Mouse (Mus musculus): ENCODE data around the gene Fam227a. TPM values are rescaled to one million over a fixed set of nuclear protein-coding genes. Genes with fewer than 3 reads are reported as not detected.
A peak's percentile ranks its signal among the peaks of the same experiment; 100 is the strongest.

Fam227a gene
- polyA plus RNA-seq, 1 experiment from 2014 or later: 0.87 TPM

DNA sequence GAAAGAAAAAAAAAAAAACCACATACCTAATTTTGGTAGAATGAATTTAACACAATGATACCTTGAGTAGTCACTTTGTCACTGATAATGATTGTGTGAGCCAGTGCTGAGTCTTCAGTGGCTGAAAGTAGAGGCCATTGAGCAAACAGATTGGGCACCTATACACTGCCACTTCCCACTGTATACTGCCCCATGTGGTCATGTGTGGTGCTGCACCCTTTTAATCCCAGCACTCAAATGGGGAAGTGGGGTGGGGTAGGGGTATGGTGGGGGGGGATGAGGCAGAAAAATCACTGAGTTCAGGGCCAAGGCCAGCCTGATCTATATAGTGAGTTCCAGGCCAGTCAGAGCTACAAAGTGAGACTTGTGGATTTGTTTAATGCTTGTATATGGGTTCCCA is 8.2 kb downstream of the Fam227a start:
- Histone ChIP-seq H3K4me1 (ENCODE audit: control insufficient read depth, insufficient read depth, low read length) (no peaks in the 10 kb centered on the region), H3K4me2 (no peak overlapping the region), H3K27me3 (ENCODE audit: control insufficient read depth, insufficient read depth, low read length) (no peaks in the 10 kb centered on the region), H3K27ac (ENCODE audit: low read depth, low read length) (no peak overlapping the region), H3K4me3 (ENCODE audit: low read depth, low read length) (no peak overlapping the region), H3K36me3 (ENCODE audit: control insufficient read depth, insufficient read depth, low read length) (no peaks in the 10 kb centered on the region), H3K9ac (ENCODE audit: low read depth, low read length) (no peak overlapping the region), H3K9me3 (replicated peaks; ENCODE audit: control insufficient read depth, low read length) (0 out of 2 replicates have a peak, but pooled peaks cover 2% of the 10 kb centered on the region)
- no peak for ATAC-seq (replicated peaks; ENCODE audit: insufficient number of reproducible peaks, low FRiP score, low TSS enrichment)

- no peaks in the 10 kb centered on the region for H3K36me3 ChIP-seq (ENCODE audit: control insufficient read depth, insufficient read depth, low read length)
- H3K4me1 ChIP-seq (ENCODE audit: control insufficient read depth, insufficient read depth, low read length): no peaks in the 10 kb centered on the region
- no peak overlapping the region for H3K4me2 ChIP-seq
- ATAC-seq (replicated peaks; ENCODE audit: insufficient number of reproducible peaks, low FRiP score, low TSS enrichment): no peak
- 0 out of 2 replicates have a peak, but pooled peaks cover 2% of the 10 kb centered on the region for H3K9me3 ChIP-seq (replicated peaks; ENCODE audit: control insufficient read depth, low read length)
- no peaks in the 10 kb centered on the region for H3K27me3 ChIP-seq (ENCODE audit: control insufficient read depth, insufficient read depth, low read length)
- H3K27ac ChIP-seq (ENCODE audit: low read depth, low read length): no peak overlapping the region
- 82% methylated on average over 12 of the region's 12 CpGs for WGBS (ENCODE audit: insufficient replicate concordance)
- H3K4me3 ChIP-seq (ENCODE audit: low read depth, low read length): no peak overlapping the region
- no peak overlapping the region for H3K9ac ChIP-seq (ENCODE audit: low read depth, low read length)
These were observed 10.6 kb downstream of the Fam227a start for GRCm38 (mm10) chr15:79648130-79648529.

DNA sequence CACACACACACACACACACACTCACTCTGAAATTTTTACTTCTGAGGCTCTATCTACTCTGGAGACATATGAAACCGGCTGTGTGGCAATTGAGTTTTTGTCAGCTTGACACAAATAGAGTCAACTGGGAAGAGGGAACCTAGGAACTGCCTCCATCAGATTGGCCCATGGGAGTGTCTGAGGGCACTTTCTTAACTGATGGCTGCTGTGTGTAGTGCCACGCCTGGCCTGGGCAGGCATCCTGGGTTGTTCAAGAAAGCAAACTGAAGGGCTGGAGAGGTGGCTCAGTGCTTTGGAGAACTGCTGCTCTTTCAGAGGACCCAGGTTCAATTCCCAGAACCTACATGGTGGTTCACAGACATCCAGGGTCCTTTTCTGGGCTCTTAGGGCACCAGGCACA is 13.3 kb downstream of the Fam227a start:
- no peak overlapping the region for H3K9ac ChIP-seq (ENCODE audit: low read depth, low read length)
- H3K4me2 ChIP-seq: no peak overlapping the region
- WGBS (ENCODE audit: insufficient replicate concordance): 64% methylated on average over 2 of the region's 2 CpGs
- H3K27me3 ChIP-seq (ENCODE audit: control insufficient read depth, insufficient read depth, low read length): no peaks in the 10 kb centered on the region
- ATAC-seq (replicated peaks; ENCODE audit: insufficient number of reproducible peaks, low FRiP score, low TSS enrichment): no peak
- H3K4me3 ChIP-seq (ENCODE audit: low read depth, low read length): no peak overlapping the region
- no peak overlapping the region for H3K27ac ChIP-seq (ENCODE audit: low read depth, low read length)
- H3K9me3 ChIP-seq (replicated peaks; ENCODE audit: control insufficient read depth, low read length): no peaks in the 10 kb centered on the region
- no peaks in the 10 kb centered on the region for H3K4me1 ChIP-seq (ENCODE audit: control insufficient read depth, insufficient read depth, low read length)
- H3K36me3 ChIP-seq (ENCODE audit: control insufficient read depth, insufficient read depth, low read length): no peaks in the 10 kb centered on the region

GRCm38 (mm10) chr15:79641135-79641817 is 17.5 kb downstream of the Fam227a start:
- Histone ChIP-seq H3K36me3 (ENCODE audit: control insufficient read depth, insufficient read depth, low read length) (no peaks in the 10 kb centered on the region), H3K27me3 (ENCODE audit: control insufficient read depth, insufficient read depth, low read length) (no peaks in the 10 kb centered on the region), H3K9ac (ENCODE audit: low read depth, low read length) (no peak overlapping the region), H3K9me3 (replicated peaks; ENCODE audit: control insufficient read depth, low read length) (no peaks in the 10 kb centered on the region), H3K4me1 (ENCODE audit: control insufficient read depth, insufficient read depth, low read length) (no peaks in the 10 kb centered on the region), H3K4me2 (no peak overlapping the region), H3K27ac (ENCODE audit: low read depth, low read length) (no peak overlapping the region), H3K4me3 (ENCODE audit: low read depth, low read length) (no peak overlapping the region)
- ATAC-seq (replicated peaks; ENCODE audit: insufficient number of reproducible peaks, low FRiP score, low TSS enrichment): no peak
- WGBS (ENCODE audit: insufficient replicate concordance): 62% methylated on average over 12 of the region's 12 CpGs

DNA sequence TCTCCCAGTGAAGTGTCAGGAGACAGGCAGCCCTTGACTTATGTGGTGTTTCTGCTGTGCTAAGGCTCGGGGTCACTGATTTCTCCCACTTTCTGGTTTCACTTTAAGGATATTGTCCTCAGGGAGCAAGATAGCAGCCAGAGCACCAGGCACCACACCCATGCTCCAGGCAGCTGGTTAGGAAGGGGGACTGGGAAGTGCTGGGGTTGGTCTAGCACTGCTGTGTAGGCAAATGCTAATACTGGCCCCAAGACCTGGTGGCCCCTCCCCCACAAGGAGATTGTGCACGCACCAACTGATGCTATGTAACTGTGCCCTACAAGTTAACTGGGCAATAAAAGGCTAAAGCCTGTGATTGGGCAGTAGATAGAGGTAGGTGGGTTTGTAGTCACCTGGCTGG is 28.3 kb downstream of the Fam227a start:
- Histone ChIP-seq H3K27me3 (ENCODE audit: control insufficient read depth, insufficient read depth, low read length) (no peaks in the 10 kb centered on the region), H3K4me2 (no peak overlapping the region), H3K36me3 (ENCODE audit: control insufficient read depth, insufficient read depth, low read length) (no peaks in the 10 kb centered on the region), H3K27ac (ENCODE audit: low read depth, low read length) (no peak overlapping the region), H3K4me3 (ENCODE audit: low read depth, low read length) (no peak overlapping the region), H3K4me1 (ENCODE audit: control insufficient read depth, insufficient read depth, low read length) (no peaks in the 10 kb centered on the region), H3K9me3 (replicated peaks; ENCODE audit: control insufficient read depth, low read length) (no peaks in the 10 kb centered on the region), H3K9ac (ENCODE audit: low read depth, low read length) (no peak overlapping the region)
- WGBS (ENCODE audit: insufficient replicate concordance): 56% methylated on average over 2 of the region's 2 CpGs
- no peak for ATAC-seq (replicated peaks; ENCODE audit: insufficient number of reproducible peaks, low FRiP score, low TSS enrichment)

DNA sequence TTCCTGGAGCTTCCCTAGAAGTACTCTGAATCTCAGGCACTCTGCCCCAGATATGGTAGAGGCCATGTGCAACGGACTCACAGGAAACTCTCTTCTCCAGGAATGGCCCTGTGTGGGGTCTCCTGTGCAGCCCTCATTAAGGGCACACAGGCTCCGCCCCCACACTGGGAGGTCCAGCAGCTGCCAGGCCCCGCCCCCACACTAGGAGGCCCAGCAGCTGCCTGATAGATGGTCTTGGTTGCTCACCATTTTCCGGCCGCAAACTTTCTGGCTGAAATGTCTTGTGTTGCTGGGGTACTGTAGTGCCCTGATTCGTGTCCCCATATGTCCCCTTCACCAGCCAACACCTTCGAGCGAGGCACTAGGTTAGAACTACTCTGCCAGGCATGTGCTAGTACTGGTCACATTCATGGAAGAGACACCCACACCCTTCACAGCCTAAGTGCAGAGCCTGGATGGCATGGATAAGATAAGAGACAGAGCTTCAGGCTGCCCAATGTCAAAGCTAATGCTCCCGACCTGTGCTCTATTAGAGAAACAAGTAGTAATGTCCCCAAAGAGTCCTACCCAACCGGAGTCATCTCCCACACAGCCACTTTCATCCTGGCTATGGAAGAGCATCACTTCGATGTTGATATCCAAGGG is 38.9 kb downstream of the Fam227a start:
- 0 out of 2 replicates have a peak, but pooled peaks have one; percentile 49 for ATAC-seq (replicated peaks; ENCODE audit: insufficient number of reproducible peaks, low FRiP score, low TSS enrichment)
- H3K36me3 ChIP-seq (ENCODE audit: control insufficient read depth, insufficient read depth, low read length): no peaks in the 10 kb centered on the region
- no peak overlapping the region for H3K4me2 ChIP-seq
- H3K4me3 ChIP-seq (ENCODE audit: low read depth, low read length): no peak overlapping the region
- WGBS (ENCODE audit: insufficient replicate concordance): 68% methylated on average over 11 of the region's 11 CpGs
- H3K9me3 ChIP-seq (replicated peaks; ENCODE audit: control insufficient read depth, low read length): no peaks in the 10 kb centered on the region
- no peak overlapping the region for H3K9ac ChIP-seq (ENCODE audit: low read depth, low read length)
- no peaks in the 10 kb centered on the region for H3K4me1 ChIP-seq (ENCODE audit: control insufficient read depth, insufficient read depth, low read length)
- H3K27me3 ChIP-seq (ENCODE audit: control insufficient read depth, insufficient read depth, low read length): no peaks in the 10 kb centered on the region
- H3K27ac ChIP-seq (ENCODE audit: low read depth, low read length): no peak overlapping the region

DNA sequence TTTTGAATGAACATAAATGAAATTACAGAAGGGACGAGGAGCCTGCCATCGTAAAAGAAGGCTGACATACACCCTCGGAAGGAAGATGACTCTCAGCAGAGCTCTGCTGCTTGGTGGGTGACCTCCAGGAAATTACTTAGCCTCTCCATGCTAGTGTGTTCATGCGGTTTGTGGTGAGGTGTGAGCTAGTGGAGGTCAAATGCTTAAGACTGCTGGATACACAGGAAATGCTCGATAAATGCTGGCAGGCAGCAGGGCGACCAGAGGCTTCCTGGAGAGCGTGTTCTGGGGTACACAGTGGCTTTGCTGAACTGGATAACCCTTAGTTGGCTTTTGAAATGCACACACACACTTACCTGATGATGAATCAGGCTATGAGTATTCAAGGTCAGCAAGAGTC is 40.3 kb downstream of the Fam227a start:
- no peak overlapping the region for H3K27ac ChIP-seq (ENCODE audit: low read depth, low read length)
- H3K9ac ChIP-seq (ENCODE audit: low read depth, low read length): no peak overlapping the region
- H3K27me3 ChIP-seq (ENCODE audit: control insufficient read depth, insufficient read depth, low read length): no peaks in the 10 kb centered on the region
- no peaks in the 10 kb centered on the region for H3K36me3 ChIP-seq (ENCODE audit: control insufficient read depth, insufficient read depth, low read length)
- no peak overlapping the region for H3K4me3 ChIP-seq (ENCODE audit: low read depth, low read length)
- no peaks in the 10 kb centered on the region for H3K4me1 ChIP-seq (ENCODE audit: control insufficient read depth, insufficient read depth, low read length)
- no peak overlapping the region for H3K4me2 ChIP-seq
- ATAC-seq (replicated peaks; ENCODE audit: insufficient number of reproducible peaks, low FRiP score, low TSS enrichment): no peak
- WGBS (ENCODE audit: insufficient replicate concordance): 79% methylated on average over 7 of the region's 7 CpGs
- H3K9me3 ChIP-seq (replicated peaks; ENCODE audit: control insufficient read depth, low read length): no peaks in the 10 kb centered on the region

- Histone ChIP-seq H3K9ac (ENCODE audit: low read depth, low read length) (no peak overlapping the region), H3K4me1 (ENCODE audit: control insufficient read depth, insufficient read depth, low read length) (no peaks in the 10 kb centered on the region), H3K27me3 (ENCODE audit: control insufficient read depth, insufficient read depth, low read length) (no peaks in the 10 kb centered on the region), H3K9me3 (replicated peaks; ENCODE audit: control insufficient read depth, low read length) (no peaks in the 10 kb centered on the region), H3K4me3 (ENCODE audit: low read depth, low read length) (no peak overlapping the region), H3K4me2 (no peak overlapping the region), H3K27ac (ENCODE audit: low read depth, low read length) (no peak overlapping the region), H3K36me3 (ENCODE audit: control insufficient read depth, insufficient read depth, low read length) (no peaks in the 10 kb centered on the region)
- 64% methylated on average over 11 of the region's 11 CpGs for WGBS (ENCODE audit: insufficient replicate concordance)
- ATAC-seq (replicated peaks; ENCODE audit: insufficient number of reproducible peaks, low FRiP score, low TSS enrichment): no peak
These were observed 41.6 kb downstream of the Fam227a start for GRCm38 (mm10) chr15:79617135-79617534.

- no peak for ATAC-seq (replicated peaks; ENCODE audit: insufficient number of reproducible peaks, low FRiP score, low TSS enrichment)
- Histone ChIP-seq H3K4me2 (no peak overlapping the region), H3K9ac (ENCODE audit: low read depth, low read length) (no peak overlapping the region), H3K27me3 (ENCODE audit: control insufficient read depth, insufficient read depth, low read length) (no peaks in the 10 kb centered on the region), H3K4me1 (ENCODE audit: control insufficient read depth, insufficient read depth, low read length) (no peaks in the 10 kb centered on the region), H3K4me3 (ENCODE audit: low read depth, low read length) (no peak overlapping the region), H3K9me3 (replicated peaks; ENCODE audit: control insufficient read depth, low read length) (no peaks in the 10 kb centered on the region), H3K36me3 (ENCODE audit: control insufficient read depth, insufficient read depth, low read length) (no peaks in the 10 kb centered on the region), H3K27ac (ENCODE audit: low read depth, low read length) (no peak overlapping the region)
- WGBS (ENCODE audit: insufficient replicate concordance): 69% methylated on average over 5 of the region's 5 CpGs
These were observed 42.0 kb downstream of the Fam227a start for GRCm38 (mm10) chr15:79616729-79617128.
